Mouse (Mus musculus) layer of hippocampus, adult 9-10 months (tissue): ENCODE data around the gene Tnip3.

Experiments used
- DNase-seq: peaks from one replicate; pipeline ENCODE4 v3.0.0; 2022; ENCODE audit warnings: low spot score

Gene Tnip3

GRCm38 (mm10) chr6:65525192-65525591 is at the start of gene Tnip3:
Gene Tnip3, plus strand, starts transcription at chr6:65525313.
- no peak for DNase-seq

DNA sequence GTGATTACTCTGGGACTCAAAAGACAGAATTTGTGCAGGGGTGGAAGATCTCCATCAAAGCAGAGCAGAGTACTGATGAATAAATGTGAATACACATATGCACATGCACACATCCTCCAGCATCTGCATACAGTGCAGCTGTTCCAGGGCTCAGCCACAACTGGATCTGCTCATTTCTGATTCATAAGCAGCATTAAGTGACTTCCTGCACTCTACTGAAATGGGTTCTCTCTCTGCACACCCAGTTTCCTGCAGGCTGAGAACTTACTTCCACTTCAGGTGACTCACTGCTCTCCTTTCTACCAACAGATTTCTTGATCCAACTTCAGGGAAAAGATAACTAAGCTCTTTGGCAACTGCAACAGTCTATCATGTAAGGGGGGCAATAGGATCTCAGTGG is 26.3 kb upstream of the Tnip3 start:
- no peak for DNase-seq

- DNase-seq = peak; percentile 74
Observed at GRCm38 (mm10) chr6:65510051-65510669, 15.0 kb upstream of the Tnip3 start.

DNA sequence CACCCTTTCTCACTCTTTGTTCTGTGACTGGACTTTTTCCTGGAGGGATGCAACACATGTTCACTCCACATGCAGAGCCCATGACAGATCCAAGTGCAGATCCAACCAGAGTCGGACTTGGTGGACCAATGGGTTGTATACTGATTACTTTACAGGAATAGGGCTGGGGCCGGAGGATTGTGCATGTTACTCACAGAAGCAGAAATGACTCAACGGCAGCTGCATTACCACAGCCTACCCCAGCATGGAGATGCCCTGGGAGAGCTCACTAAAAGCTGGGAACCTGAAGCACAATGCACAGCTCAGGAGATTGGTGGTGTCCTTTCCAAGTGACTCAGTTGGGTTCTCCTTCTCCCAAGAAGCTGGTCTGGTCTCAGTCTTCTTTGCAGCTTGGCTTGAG is 11.3 kb upstream of the Tnip3 start:
- no peak for DNase-seq

GRCm38 (mm10) chr6:65516759-65517158 is 8.4 kb upstream of the Tnip3 start:
- no peak for DNase-seq

- no peak for DNase-seq
Observed at GRCm38 (mm10) chr6:65520821-65521220, 4.3 kb upstream of the Tnip3 start.

- no peak for DNase-seq
Observed at GRCm38 (mm10) chr6:65527892-65528291, 2.8 kb downstream of the Tnip3 start.

DNA sequence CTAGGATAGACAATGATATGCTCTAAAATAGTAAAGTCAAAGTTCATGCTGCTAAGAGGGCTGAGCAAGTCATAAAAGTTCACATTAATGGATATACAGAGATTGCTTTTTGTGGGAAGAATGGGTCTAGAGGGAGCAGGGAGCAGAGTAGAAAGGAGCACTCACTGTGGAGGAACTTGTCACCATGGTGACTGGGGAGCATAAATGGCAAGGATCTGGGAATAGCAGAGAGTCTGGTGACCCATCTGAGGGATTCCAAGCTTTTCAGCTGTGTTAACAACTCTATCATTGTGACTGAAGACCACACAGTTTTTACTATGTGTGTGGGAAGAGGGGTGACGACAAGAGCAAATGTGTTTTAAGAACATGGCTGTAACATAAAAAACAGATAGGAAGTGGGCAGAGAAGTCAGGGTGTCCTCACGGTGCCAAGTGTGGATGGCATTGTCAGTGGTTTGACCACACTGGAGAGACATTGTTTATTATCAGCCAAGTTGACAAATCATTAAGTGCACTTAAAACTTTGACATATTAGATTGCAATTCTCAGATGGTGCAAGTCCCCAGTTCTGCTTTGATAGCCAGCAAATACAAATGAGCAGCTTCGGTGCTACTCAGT is 6.2 kb downstream of the Tnip3 start:
- no peak for DNase-seq

DNA sequence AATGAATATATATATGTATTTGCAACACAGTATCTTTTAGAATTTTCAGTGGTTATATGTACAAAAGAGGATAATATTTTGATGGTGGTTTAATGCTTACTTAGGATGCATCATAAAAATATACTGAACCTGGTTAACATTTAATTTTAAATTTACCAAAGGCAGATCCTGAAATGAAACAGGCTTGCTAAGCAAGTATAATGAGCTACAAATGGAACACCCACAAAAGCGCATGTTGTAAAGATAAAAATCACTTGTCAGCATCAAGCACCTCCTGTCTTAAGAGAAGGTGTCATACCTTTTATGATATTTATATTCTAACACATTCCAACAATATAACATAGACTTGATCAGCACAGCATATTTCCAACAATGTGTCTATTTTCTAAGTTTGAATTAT is 8.6 kb downstream of the Tnip3 start:
- DNase-seq = no peak

- no peak for DNase-seq
Observed at GRCm38 (mm10) chr6:65537327-65537884, 12.3 kb downstream of the Tnip3 start.

DNA sequence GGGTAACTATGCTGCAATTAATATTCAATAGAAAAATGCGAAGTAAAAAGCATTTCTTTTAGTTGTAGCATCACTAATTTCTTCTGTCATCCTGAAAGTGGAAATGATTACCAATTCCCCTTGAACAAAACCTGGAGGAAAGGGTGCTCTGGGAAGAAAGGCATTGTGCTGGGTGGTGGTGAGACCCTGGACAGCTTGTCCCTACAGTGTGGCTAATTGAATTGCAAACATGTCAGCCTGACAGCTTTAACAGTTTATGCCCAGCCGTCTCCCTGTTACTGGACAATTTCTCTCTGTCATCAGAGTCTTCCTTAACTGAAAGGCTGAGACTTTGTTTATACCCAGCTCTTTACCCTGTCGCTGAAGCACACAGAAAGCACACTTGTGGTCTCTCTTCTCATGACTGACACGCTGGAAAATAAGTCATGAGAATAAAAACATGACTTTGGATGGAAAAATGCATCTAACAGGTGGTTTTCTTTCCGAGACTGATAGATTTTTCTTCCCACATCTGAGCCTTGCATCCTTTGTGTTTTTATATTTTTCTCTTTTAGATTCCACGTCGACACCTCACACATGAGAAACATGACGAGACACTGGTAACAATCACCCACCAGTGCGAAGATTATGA is 13.0 kb downstream of the Tnip3 start:
- DNase-seq = no peak

GRCm38 (mm10) chr6:65538921-65539320 is 13.8 kb downstream of the Tnip3 start:
- no peak for DNase-seq

DNA sequence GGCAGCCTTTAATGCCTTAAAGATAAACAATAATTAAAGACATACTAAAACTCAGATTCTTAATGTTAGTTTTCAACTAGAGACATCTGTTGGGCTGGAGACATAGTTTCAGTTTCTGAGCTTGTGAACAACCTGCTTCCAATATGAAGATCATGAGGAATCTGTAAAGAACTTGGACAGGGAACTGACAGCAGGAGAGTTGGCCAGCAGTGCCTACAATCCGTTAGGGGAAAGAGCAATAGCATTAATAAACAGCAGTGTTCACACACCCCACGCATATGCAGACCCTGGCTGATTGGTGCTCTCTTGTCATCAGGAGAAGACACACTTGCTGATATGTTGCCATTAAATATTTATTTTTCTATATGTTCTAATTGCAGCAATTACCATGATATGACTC is 15.0 kb downstream of the Tnip3 start:
- DNase-seq = no peak

GRCm38 (mm10) chr6:65541094-65541493 is 16.0 kb downstream of the Tnip3 start:
- no peak for DNase-seq

DNA sequence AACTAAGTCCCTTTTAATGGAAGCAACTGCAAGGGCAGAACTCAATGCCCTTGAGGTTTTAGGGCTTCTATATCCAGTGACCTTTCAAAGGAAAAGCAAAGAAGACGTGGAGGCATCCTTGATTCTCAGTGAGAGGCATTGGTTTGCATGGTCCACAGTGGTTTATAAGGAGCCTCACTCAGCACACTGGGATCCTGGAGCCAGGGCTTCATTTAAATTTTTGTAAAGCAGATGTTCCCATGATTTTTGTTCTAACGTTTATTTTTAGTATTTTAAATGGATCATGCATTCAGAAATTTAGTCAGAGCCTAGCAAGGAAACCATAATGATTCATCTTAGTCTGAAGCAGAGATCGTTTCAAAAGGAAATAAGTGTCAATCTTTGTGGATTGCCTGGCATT is 17.3 kb downstream of the Tnip3 start:
- DNase-seq = no peak

DNA sequence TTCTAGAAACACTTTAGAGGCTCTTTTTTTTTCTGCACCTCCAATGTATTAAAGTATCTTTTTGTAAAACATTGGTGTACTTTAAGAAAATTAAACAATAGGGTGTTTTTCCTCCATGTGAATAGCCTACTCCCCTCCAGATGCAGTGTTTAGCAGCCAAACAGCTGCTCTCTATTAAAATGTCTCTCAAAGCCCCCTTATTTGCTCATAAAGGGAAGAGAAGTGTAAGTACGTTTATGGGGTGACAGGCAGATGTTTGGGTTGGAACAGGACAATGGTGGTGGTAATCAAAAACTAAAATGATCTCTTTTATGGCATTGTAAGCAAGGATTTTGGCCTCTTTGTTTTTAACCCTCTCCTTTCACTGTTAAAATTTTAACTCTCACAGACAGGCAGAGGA is 17.8 kb downstream of the Tnip3 start:
- DNase-seq = no peak

DNA sequence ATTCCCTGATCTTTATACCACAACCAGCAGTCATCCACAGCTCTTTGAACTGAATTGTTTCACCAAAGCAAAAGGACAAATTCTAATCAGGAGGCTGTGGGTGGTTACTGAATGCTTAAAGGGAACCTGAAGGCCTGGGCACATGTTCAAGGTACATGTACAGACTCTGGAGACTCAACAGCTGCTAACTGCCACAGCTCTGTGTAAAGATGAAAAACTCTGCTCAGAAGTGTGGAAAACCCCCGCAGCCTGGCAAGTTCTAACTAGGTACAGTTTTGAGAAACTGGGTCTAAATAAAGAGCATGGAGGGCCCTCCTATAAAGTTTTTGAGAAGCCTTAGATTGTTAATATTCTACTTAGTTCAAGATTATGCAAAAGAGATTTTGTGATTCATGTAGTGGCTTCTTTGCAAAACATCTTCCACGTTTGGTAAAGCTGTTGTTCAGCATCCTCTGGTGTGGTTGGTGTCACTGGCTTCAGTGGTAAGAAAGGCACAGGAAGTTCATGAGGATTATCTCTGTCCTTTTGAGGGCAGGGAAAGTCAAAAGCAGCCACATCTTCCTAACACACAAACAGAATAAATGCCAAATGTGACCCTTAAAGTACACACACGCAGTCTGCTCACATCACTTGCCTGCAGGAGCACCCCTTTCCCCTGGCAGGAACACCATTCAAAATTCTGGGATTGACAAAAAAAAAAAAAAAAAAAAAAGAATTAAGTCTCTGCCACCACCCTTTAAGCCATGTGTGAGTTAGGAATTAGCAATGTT is 39.0 kb downstream of the Tnip3 start:
- no peak for DNase-seq

DNA sequence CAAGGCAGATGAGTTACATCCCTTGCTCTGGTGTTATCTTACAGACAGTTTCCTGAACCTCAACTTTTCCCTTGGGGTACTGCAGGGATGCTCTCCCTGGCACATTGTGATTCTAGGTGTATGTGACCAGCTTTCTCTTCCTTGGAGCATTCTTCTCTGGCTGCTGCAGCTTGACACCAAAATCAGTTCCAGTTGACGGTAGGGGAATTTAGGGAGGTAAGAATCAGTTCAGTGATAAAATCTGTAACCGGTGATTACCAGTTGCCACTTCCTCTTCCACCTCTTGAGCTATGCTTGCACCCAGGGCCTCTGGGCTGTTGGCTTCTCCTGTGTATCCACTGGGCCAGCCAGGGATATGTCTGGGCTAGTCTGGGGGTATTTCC is 39.5 kb downstream of the Tnip3 start:
- DNase-seq = no peak

- peak; percentile 77 for DNase-seq
Observed at GRCm38 (mm10) chr6:65569741-65570140, 44.6 kb downstream of the Tnip3 start.

DNA sequence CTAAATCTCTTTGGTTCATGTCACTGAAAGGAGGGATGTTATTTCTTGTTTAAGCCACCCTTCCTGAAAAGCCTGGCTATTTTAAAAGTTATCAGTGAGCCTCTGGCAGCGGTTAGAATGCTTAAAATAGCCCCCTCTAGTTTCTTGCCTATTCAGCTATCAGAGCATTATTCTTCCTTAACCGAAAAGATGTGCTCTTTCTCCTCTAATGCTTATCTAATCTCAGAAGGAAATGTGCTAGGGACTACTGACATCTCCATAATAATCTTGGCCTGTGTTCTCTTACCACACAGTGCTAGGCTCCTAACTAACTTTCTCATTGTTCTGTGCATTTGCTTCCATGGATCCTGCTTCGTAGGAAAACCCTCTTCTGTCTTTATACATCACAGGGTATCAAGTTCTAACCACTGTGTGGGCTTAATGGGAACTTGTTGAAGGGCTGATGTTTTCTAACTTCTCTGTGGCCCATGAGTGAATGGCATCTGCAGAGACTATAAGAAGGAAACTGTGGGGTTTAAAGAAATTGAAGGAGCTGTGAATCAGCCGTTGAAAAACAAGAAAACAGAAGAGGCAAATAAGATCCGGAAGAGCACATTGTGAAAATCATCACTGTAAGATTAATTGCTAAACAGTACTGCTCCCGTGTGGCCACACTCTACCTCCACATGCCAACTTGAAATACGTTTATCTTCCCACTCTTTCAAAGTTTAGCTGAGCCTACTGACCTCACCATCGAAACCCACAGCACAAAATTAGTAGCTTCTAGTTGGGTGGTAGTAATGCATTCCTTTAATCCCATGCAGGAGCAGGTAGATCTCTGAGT is 53.2 kb downstream of the Tnip3 start:
- DNase-seq = no peak

DNA sequence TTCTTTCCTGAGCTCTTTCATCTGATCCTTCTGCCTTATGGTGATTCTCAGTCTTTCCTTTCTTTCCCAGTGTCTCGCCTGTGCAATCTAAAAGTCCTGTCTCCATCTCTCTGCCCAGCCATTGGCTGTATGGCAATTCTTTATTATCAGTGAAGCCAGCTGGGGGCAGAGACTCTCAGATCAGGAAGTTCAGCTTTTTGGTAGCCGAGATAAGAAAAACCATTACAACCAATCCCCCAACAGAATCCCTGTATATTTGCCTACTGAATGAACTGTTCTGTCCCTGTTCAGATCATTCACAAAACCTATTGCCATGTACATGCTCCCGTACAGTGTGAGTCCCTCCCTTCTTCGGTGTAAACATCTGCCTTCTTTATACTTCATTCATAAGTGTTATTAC is 57.9 kb downstream of the Tnip3 start:
- no peak for DNase-seq

DNA sequence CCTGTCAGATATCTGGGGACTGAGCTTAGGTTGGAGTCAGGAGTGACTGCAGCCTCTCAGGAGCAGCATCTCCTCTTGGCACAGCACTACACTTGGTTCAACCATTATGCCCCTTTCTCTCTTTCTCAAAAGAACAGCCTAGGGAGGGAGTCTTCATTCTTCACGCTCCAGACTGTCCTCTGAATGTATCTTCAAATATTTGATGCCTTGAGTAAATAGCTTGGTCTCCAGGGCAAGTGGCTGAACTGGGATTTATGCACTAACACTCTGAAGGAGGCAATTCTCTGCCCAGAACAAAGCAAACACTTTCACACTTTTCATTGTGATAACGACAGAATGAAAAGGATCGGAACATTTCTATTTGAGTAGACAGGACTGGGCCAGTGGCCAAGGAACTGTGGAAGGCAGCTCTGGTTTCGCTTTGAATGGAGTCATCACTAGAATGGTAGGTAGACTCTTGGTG is 59.8 kb downstream of the Tnip3 start:
- DNase-seq = peak; percentile 41
